Mouse (Mus musculus): ENCODE results near the gene Tnnt2. TPM values are rescaled to one million over a fixed set of nuclear protein-coding genes. Genes with fewer than 3 reads are reported as not detected.

Gene Tnnt2
- total RNA-seq, 4 experiments from 2014 or later = 11.8 to 18.8 (median 13.4) TPM

DNA sequence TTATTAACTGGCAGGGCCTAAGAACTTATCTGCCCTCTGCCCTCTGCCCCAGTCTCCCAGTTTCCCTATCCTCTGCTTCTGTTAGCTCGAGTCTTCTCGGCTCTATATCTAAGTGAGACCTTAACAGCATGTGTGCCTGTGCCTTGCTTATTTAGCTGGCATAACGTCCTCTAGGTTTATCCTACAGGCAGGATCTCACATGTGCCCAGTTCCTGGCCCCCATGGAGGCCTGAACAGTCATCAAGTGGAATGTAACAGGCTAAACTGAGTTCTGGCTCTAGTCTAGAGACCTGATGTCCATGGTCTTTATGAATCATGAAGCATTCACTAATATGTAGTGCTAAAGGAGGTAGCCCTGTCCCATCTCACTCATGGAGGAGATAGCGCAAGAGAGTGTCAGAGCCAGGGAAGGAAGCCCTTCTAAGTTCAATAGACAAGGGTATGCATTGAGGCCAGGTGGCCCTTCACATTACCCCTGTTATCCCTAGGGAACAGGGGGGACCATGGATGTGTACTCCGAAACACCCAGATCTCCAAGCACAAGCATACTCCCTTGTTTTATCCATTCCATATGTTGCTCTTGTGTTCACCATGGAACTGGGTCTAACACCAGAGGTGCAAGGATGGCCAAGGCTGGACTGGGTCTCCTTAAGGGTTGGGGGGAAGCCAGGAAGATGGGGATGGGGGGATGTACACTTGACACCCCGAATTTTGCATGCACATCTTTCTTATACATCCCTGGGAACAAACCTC, 18.6 kb downstream of the Tnnt2 start:
- no peak for DNase-seq (ENCODE audit: low spot score in 2 of 2)

DNA sequence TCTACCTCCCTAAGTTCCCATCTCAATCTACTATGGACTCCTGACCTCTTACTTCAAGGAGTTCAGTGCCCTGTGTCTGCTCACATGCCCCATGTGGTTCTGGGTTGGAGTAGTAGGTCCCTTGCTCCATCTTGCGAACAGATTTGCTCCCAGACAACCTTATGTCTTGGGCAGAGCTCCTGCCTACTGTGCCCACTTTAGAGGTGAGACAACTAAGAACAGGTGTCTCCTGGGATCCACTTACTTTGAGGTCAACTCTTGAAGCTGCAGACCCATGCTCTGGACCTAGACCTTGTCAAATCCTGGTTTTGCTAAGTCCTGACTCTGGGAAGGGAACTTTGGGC, 19.2 kb downstream of the Tnnt2 start:
- no peak for DNase-seq (ENCODE audit: low spot score in 2 of 2)

DNA sequence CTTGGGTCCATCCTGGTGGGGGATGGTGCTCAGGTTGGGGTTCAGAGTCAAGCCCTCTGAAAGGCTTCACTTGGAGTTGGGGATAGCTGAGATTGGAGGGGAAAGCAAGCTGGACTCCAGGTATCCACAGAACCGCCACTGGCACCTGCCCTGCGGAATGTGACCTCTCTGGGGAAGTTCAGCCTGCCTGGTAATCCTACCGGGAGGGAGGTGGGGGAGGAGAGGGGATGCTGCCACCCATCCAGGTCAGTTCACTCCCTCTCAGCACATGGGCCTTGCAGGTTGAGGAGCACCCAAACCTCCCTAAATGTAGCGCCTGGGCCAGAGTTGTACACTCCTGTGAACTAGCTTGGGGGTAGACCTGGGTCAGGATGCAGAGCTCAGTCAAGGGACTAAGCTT, 19.9 kb downstream of the Tnnt2 start:
- no peak for DNase-seq (ENCODE audit: low spot score in 2 of 2)

DNA sequence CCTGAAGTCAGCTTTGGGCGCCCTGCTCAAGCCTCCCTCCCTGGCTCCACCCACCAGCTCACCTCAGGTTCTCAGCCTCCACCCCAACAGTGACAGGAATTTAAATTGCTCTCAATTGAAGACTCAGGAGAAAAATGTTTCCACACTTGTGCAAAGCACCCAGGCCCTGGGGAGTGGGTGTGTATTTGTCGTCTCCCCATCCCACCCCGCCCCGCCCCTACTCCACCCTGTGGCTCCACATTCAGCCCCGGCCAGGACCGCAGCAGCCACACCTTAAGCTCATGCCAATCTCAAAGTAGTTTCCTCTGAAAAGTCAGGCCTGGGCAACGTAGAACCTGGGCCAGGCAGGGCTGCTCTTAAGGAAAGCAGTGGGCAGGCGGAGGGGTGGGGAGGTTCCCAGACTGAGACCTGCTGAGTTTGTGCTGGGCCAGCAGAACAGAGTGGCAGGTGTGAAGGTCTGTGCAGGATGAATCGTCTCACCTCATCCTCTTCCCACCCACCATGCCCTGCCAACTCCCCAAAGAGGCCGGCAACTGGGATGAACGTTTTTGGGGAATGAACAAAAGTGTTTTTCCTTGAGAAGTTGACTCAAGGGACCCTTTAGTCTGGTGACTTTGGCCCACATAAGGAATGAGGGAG, 21.1 kb downstream of the Tnnt2 start:
- no peak for DNase-seq (ENCODE audit: low spot score in 2 of 2)

DNA sequence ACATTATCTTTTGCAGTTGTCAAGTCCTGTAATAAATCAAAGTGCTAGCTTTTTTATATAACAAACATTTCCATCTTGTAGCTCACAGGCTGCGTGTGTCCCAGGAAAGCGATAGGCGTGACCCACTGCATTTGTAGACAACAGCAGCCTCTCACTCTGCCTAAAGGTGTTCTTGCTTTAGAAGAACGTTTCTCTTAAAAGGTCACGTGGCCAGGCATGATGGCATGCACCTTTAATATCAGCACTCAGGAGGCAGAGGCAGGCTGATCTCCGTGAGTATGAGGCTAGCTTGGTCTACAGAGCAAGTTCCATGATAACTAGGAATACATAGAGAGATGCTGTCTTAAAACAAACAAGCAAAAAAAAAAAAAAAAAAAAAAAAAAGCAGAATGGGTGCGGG, 22.4 kb downstream of the Tnnt2 start:
- no peak for DNase-seq (ENCODE audit: low spot score in 2 of 2)

DNA sequence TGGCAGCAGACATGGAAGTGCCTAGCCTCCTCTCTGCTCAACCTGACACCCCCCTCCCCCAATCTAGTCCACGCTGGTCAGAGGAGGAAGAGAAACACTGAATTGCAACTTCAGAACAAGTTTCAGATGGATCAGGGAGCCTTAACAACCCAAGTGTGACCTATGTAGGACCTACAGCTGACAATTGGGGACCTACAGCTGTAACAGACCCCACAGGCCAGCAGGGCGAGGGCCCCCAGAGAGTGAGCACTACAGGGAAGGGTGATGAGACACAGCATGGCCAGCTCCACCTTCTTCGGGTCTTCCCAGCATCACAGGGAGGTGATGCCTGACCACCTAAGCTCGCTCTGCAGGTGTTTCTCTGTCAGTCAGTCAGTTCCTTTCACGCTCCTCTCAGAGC, 24.9 kb downstream of the Tnnt2 start:
- DNase-seq (ENCODE audit: low spot score in 2 of 2) = no peak

DNA sequence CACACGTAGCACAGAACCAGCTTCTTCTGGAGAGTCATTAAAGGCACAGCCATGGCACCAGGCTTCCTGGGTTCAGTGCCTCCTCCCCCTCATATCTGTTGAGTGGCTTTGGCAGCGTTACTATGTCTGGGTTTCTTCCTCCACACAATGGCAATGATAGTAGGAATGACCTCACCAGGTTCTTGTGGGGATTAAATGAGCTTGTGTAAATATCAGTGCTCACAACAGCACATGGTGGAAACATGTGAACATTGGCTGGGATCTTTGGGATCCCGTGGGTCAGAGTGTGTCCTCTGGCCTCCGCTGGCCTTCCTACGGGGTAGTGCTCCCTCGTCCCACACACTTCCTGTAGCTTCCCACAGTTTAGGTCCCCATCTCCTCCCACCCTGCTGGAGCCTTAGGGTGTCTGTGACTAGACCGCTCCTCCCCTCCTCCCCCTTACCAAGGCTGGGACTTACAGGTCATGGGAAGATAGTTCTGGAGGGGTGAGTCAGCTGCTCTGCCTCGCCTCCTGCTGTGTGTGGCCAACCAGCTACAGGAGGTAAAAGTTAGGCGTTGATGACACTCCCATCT, 25.9 kb downstream of the Tnnt2 start:
- DNase-seq (ENCODE audit: low spot score in 2 of 2) = no peak

DNA sequence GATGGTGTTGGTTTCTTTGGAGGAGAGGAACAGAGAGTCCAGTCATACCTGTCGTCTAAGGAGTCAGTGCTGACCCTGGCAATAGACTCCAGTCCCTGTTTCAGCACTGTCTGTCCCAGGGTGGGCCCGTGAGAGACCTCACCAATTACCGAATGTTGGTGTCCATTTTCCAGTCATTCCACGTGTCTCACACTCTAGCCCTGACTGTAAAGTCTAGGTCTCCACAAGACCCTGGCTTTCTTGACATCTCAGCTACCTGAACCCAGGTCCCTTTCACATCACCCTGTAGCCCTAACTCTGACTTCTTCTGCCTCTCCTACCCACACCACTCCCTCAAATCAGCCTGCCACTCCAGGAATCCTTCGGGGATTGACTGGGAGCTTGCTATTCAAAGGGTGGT, 26.4 kb downstream of the Tnnt2 start:
- no peak for DNase-seq (ENCODE audit: low spot score in 2 of 2)

DNA sequence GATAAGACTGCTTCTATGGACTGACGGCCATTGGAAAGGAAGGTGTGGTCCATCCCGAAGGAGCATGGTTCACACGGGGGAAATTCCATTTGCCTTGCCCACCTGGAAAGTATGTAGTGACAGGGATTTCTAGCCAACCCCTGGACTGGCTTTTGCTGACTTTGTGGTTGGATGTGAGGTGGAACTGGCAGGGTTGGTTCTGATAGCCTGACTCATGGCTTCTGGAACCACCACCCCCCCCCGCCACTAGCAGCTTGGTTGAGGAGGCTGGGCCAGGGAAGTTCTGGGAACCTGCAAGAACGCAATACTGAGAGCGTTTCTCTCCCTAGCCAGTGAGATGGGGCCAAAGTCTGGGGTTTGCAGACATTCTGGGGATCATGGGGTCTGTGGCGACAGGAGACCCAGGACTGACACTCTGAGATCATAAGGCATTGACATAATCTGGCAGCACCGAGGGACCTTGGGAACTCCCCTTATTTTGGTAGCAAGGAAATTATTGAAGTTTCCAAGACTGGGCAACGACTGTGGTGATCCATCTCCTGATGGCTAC, 27.7 kb downstream of the Tnnt2 start:
- DNase-seq (ENCODE audit: low spot score in 2 of 2) = no peak

DNA sequence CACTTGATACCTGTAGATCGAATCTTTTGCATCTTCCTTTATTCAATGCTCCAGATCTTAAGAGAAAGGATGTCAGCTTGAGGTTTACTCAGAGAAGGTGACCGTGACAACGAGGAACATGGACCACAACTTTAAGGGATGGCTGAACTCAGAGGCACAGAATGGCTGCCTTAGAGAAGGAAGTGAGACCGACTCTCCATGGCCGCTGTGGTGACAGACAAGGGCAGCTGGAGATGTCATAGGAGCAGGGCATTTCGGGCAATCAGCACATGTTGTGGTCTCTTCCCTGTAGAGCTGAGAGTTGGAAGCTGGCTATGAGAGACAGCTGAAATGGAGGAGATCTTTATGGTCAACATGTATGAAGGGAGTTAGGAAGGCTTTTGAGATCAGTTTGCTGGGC, 28.7 kb downstream of the Tnnt2 start:
- no peak for DNase-seq (ENCODE audit: low spot score in 2 of 2)

DNA sequence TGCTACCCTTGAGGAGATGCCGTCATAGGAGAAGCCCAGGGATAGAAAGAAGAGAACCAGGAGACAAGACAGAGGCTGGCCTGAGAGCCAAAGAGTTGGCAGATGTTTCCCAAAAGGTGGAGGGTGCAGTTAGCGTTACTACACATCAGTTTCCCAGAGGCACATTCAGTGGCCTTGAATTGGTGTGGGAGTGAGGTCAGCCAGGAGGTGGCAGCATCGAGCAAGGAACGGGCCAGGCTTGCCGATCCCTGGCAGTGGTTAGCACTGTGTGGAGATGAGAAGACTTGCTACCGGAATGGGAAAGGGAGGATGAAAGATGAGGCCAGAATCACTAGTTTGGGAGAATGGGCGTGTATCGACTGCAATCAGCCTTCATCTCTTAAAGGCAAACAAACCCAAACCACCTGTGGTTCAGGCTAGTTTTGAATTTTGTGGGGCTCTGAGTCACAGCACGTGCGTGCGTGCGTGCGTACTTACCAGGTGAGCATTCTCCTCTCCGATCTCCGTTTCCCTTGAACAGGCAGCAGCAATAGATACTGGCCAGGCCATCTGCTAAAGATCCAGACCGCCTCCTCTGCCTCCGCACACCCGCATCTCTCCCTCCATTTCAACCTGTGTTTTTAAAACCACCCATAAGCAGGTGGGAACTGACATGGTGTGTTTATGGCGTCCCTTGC, 29.5 kb downstream of the Tnnt2 start:
- DNase-seq (ENCODE audit: low spot score in 2 of 2) = peak; percentile 61 to 83

DNA sequence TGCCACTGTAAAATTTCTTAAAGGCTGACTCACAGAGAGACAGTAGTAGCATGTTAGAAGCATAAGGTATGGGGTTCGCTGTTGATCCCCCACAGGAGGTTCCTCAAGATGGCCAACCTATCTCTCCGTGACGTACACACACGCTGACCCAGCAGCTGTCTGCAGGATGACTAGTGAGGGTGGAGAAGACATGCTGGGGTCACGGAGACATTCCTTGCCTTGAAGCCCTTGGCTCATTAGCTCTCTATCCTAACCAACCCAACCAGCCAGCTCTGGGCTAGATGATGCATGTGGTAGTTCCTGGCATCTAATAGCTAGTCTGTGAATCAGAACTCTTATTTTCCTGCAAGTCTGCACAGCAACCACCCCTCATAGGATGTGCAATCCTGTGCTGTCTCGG, 32.4 kb downstream of the Tnnt2 start:
- no peak for DNase-seq (ENCODE audit: low spot score in 2 of 2)

DNA sequence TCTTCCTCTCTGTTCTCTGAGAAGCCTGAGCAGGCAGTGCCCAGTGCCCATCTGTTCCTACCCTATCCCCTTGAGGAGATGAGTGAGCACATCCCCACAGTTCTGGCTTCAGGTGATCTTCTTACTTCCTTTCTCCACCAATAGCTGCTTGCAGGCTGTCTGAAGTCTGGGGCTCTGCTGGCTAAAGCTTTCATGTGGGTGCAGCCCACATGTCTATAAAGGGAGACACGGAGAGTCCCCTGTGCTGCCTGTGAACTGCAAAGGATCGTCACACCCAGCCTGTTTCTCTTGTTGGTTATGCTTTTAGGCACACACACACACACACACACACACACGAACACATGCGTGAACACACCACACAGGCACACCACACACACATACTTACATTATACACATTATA, 36.8 kb downstream of the Tnnt2 start:
- peak in 1 of 2 experiments; percentile 56 for DNase-seq (ENCODE audit: low spot score in 2 of 2)

DNA sequence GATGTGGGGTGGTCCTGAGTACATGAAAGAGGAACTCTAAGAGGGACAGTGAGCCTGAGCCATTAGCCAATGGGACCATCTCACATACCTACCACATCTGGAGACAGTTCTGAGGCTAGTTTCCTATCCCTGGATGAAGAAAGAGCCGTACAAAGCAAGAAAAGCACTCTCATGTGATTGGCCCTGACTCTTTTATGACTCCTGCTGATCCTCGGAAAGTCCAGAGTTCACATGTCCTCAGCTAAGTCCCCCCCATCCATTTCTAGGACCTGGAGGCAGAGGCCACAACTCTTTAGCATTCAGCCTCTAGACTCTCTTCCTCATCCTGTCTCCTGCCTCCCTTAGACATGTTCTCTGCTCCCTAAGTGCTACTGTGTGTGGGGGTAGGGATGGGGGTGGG, 41.1 kb downstream of the Tnnt2 start:
- no peak for DNase-seq (ENCODE audit: low spot score in 2 of 2)

DNA sequence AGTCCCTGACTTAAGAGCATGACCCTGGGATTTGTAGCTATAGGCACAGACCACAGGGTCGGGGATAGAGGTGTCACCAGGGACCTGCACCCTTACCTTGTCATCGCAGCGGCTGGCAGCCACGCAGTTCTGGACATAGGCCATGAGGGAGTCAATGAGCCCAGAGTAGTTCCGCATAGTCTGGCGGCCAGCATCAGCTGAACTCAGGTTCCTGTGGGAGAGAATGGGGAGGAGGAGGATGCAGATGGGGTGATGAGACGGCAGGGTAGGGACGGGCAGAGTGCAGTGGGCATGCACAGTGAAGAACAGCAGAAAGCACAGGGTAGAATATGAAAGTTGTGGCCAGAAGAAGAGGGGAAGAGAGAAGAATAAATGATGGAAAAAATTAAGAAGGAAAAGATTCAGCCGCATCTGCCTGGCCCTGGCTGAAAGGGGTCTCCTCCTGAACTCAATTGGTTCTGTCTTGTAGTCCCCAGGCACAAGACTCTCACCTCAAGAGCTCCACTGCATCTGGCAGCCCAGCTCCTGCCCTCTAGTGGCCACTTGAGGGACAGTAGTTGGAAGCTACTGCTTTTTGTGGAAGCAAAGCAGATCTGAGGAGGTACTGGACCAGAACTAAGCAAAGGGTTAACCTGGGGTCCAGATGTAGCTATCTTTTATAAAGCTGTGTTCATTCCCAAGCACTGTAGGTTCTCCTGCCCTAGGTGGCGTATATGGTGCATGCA, 46.4 kb downstream of the Tnnt2 start:
- DNase-seq (ENCODE audit: low spot score in 2 of 2) = no peak

DNA sequence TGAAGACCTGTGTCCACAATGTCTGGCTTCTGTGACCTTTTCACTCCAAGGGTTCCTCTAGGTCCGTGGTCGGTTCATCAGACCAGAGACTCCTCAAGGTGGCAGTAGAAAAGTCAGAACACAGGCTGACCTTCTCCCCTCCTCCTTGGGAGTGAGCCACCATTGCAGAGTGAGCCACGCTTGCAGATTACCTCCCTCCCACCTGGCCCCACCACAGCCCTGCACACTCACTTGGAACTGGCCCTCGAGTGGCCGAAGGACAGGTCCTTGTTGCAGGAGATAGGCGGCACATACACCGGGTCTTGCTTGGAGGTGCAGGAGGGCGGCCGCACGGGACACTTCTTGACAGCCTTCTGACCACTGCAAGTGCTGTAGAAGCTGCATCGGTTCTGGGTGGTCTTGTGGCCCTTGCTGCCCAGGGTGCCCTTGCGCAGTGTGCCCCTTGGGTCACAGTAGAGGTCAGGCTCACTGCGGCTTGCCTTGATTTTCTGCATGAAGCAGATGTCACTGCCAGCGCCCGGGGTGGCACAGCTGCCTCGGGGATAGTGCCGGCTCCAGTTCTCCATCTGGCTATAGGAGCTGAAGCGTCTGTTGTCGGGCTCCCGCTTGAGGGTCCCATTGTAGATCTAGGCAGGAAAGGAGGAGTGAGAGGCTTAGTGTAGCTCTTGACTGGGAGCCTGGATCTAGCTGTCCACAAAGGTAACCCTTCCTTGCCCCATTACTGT, 53.5 kb downstream of the Tnnt2 start:
- DNase-seq (ENCODE audit: low spot score in 2 of 2) = no peak

DNA sequence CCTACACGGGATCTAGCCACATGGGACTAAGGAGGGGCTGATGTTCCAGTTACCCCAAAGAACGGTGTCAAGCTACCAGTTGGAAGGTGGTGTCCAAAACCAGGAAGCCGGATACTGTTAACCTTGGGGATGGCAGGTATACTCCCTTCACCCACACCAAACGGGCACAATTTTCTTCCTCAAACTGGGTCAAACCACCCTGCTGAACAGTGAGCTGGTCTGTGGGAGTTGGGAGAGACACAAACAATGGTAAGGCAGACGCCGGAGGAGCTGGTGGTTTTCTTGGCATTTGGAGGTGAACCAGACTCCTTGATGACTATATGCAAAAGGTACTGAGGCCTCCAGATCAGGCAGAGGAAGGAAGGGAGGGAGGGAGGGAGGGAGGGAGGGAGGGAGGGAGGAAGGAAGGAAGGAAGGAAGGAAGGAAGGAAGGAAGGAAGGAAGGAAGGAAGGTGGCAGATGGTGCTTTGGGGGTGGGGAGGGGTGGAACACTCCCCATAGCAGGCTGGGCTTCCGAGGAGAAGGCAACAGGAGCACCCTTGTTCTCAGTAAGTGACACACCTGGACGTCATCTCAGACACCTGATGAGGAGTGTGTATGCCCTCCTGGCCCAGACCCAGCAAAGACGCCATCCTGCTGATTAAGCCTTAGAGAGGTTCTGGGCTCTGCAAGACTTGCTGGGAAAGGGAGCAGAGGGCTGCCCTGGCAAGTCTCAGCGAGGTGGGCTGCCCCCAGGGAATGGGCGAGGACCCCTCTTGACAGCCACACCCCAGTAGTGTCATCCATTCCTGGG, 55.5 kb downstream of the Tnnt2 start:
- peak in 1 of 2 experiments; percentile 40 for DNase-seq (ENCODE audit: low spot score in 2 of 2)

DNA sequence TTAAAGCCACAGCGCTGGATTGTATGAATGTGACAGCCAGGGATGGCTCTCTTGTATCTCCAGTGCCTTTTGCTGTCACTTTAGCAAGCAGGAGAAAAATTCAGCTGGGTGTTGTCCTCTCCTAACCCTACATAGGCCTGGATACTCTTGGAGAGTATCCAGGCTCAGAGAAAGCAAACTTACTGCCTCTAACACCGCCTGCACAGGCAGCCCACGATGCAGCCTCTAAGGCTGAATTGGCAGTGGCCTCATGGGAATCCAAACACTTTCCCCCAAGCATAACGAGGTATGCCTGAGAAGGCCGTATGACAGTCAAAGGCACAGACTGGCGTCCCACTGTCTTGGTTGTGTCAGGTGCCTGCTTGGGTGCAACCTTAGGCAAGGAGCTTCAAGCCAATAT, 56.1 kb downstream of the Tnnt2 start:
- DNase-seq (ENCODE audit: low spot score in 2 of 2) = peak in 1 of 2 experiments; percentile 40

DNA sequence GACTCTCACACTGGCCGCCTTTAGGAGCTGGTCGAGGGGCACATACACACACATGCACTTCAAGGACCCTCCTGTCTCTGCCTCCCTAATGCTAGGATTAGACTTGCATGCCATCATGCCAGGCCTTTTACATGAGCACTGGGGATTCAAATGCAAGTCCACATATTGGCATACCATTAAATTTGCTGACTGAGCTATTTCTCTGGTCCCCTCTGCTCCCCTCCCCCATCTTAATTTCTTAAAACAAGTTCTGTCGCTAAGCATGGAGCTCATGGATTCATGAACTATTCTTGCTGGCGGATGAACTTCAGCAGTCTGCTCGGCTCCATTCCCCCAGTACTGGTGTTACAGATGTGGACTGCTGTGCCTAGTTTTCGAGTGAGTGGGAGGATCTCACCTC, 56.6 kb downstream of the Tnnt2 start:
- DNase-seq (ENCODE audit: low spot score in 2 of 2) = no peak

DNA sequence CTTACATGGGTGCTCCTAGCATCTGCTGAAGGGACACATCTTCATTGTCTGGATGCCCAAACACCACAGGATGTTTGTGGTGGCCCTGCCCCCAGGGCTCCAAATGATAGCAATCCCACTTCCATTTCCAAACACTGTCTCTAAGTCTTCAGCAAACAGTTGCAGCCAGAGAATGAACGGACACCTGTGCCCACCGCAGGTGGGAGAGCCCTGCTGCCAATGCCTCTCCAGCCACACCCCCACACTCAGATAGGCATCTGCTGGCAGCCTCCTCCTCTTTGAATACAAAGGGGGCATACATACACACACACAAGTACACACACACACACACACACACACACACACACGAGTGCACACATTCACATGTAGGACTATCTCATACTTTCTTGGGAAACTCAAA, 57.2 kb downstream of the Tnnt2 start:
- no peak for DNase-seq (ENCODE audit: low spot score in 2 of 2)

Data from left cerebral cortex, adult 8-10 months (tissue).